In genomic region chr14:115843783-115844182, GRCm38 (mm10) we compare ENCODE assay signal across 36 mouse cellular contexts.
"Had no signal": no experiment of that assay in that cellular context is flagged by ENCODE, and none has a peak within 500 bp of the region (broad histone marks: within the 10 kb centered on the region; RNA-seq: fewer than 3 reads in every experiment).

No protein-coding gene starts in this region.

- H3K9me3 ChIP-seq: heart, embryonic 10.5 days; heart, embryonic 12.5 days; heart, embryonic 13.5 days; heart, embryonic 15.5 days; hindbrain, embryonic 10.5 days; hindbrain, embryonic 12.5 days; hindbrain, embryonic 13.5 days; hindbrain, embryonic 15.5 days; intestine, embryonic 15.5 days; kidney, embryonic 15.5 days had no signal

- ATAC-seq: hindbrain, embryonic 16.5 days; hindbrain, postnatal 0 days; inflammation-experienced regulatory T-cells, adult 6 months; intestine, embryonic 15.5 days; intestine, embryonic 16.5 days; intestine, postnatal 0 days had no signal

- DNase-seq: heart, postnatal 10 days; heart, postnatal 14 days; heart, postnatal 36 days; heart, postnatal 4 days; kidney, adult 11 months; kidney, adult 18-20 months; kidney, adult 2 months; kidney, adult 8-10 months; kidney, adult 9 months; kidney, postnatal 10 days; kidney, postnatal 14 days; kidney, postnatal 25 days; kidney, postnatal 36 days; kidney, postnatal 4 days; layer of hippocampus, adult 9-11 months; layer of hippocampus, postnatal 36 days had no signal

- H3K4me2 ChIP-seq: heart, embryonic 11.5 days; heart, embryonic 12.5 days; heart, embryonic 13.5 days; heart, embryonic 15.5 days; hindbrain, embryonic 12.5 days; hindbrain, embryonic 13.5 days; hindbrain, embryonic 14.5 days; hindbrain, embryonic 15.5 days; intestine, embryonic 15.5 days; kidney, embryonic 15.5 days had no signal

- H3K27ac ChIP-seq: heart, embryonic 10.5 days; heart, embryonic 13.5 days; heart, embryonic 15.5 days; hindbrain, embryonic 10.5 days; hindbrain, embryonic 12.5 days; hindbrain, embryonic 13.5 days; hindbrain, embryonic 14.5 days; hindbrain, embryonic 15.5 days; hindbrain, postnatal 0 days; intestine, embryonic 15.5 days; kidney, embryonic 15.5 days; kidney, postnatal 0 days; layer of hippocampus, adult 2 months; left cerebral cortex, adult 2 months had no signal

- H3K27me3 ChIP-seq: heart, embryonic 12.5 days; heart, embryonic 13.5 days; heart, embryonic 15.5 days; hindbrain, embryonic 12.5 days; hindbrain, embryonic 13.5 days; hindbrain, embryonic 15.5 days; intestine, embryonic 15.5 days; kidney, embryonic 15.5 days had no signal

- H3K36me3 ChIP-seq: heart, embryonic 10.5 days; heart, embryonic 12.5 days; heart, embryonic 13.5 days; heart, embryonic 15.5 days; hindbrain, embryonic 10.5 days; hindbrain, embryonic 12.5 days; hindbrain, embryonic 13.5 days; hindbrain, embryonic 15.5 days; intestine, embryonic 15.5 days; kidney, embryonic 15.5 days had no signal

- H3K4me1 ChIP-seq: heart, embryonic 10.5 days; heart, embryonic 12.5 days; heart, embryonic 13.5 days; heart, embryonic 15.5 days; hindbrain, embryonic 10.5 days; hindbrain, embryonic 12.5 days; hindbrain, embryonic 13.5 days; hindbrain, embryonic 15.5 days; intestine, embryonic 15.5 days; kidney, embryonic 15.5 days had no signal

- H3K4me3 ChIP-seq: heart, embryonic 10.5 days; heart, embryonic 12.5 days; heart, embryonic 13.5 days; heart, embryonic 15.5 days; hindbrain, embryonic 10.5 days; hindbrain, embryonic 12.5 days; hindbrain, embryonic 13.5 days; hindbrain, embryonic 15.5 days; intestine, embryonic 15.5 days; kidney, embryonic 15.5 days; layer of hippocampus, adult 2 months; left cerebral cortex, adult 2 months had no signal

- H3K9ac ChIP-seq: heart, embryonic 12.5 days; heart, embryonic 13.5 days; heart, embryonic 15.5 days; hindbrain, embryonic 12.5 days; hindbrain, embryonic 13.5 days; hindbrain, embryonic 14.5 days; hindbrain, embryonic 15.5 days; intestine, embryonic 15.5 days; kidney, embryonic 15.5 days had no signal
